Mouse (Mus musculus): ENCODE data around the gene Narfl.

DNA sequence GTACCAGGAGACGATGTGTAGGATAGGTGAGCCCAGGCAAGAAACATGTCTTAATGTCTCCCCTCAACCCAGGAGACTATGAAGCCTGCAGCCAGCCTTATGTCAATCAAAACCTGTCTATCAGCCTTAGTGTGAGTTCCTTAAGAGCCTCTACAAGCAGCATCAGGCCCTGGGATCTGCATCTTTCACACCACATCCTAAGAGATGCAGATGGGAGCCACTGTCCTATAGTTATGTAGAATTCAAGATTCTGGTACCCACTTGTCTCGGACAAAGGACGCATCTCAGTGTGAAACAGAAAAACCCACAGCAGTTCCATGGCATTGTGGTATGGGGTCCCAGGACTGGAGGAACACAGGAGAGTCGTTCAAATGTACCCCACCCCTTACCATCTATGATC lies 18.5 kb upstream of the Narfl start:
- TF ChIP-seq CTCF (IDR thresholded peaks at IDR 0.05; ENCODE audit: low read depth) (no peak), EP300 (IDR thresholded peaks at IDR 0.05; ENCODE audit: low read depth) (no peak)

Data from liver, postnatal 0 days (tissue).